Mouse (Mus musculus) common myeloid progenitor, adult 5-6 weeks (primary cell): ENCODE measurements around the gene Tulp1. TPM values are rescaled to one million over a fixed set of nuclear protein-coding genes. Genes with fewer than 3 reads are reported as not detected.
"Not testable (repeated sequence)": the region's sequence is repeated elsewhere in the genome, so short reads cannot be mapped to it uniquely, and the experiment has no call there.

Source experiments
- ATAC-seq: replicated peaks from 2 replicates; pipeline ENCODE4 v1.8.0; 2016; ENCODE audit warnings: low read depth, mild to moderate bottlenecking, moderate TSS enrichment, inconsistent platforms; ENCODE audit not compliant: poor library complexity, severe bottlenecking
- total RNA-seq: library from RNA; stranded (forward); fragments of 200-1000, 187-1606 nt; gene quantifications from 2 replicates; pipeline ENCODE4 v1.2.3, GENCODE M21; 2017

Gene Tulp1
- total RNA-seq, 1 experiment from 2014 or later = not detected

DNA sequence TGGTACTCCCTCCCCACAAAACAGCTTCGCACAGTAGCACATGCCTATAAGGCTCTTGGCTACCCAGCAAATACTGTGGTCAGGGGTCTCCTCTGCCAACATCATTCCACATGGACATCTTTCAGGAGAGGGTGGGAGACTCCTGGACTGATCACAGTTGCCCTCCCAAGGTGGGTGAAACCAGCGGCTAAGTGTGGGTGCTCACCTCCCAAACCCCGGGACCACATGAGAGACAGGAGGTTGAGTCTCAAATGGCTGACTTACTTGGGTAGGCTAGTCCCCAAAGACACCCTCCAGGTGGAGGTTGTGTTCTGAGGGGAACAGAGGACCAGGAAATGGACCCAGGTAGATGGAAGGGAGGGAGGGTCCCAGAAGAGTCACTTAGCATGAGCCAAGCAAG is 20.4 kb downstream of the Tulp1 start:
- no peak for ATAC-seq

DNA sequence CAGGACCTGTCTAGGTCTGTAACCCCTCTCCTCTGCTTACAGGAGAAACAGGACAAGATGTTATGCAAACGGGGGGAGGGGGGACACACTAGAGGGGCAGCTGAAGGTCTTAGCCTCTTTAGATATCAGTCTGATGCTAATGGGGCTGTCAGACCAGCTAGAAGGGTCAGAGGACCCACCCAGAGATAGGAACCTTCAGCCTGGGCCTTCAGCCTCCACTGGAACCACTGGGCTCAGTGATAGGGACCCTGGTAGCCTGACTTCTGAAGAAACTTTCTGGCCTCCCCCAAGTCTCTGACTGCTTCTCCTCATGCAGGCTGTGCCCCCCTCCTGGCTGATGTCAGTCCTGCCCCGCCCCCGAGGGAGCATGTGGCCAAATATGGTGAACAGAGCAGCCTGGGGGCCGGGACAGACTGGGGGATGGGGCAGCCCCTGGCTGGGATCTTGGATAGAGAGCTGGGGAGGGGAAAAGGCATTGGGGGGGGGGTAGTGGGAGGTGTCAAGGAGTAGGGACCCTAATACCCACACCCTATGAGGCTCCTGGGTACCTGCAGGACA is 20.9 kb downstream of the Tulp1 start:
- ATAC-seq = no peak

DNA sequence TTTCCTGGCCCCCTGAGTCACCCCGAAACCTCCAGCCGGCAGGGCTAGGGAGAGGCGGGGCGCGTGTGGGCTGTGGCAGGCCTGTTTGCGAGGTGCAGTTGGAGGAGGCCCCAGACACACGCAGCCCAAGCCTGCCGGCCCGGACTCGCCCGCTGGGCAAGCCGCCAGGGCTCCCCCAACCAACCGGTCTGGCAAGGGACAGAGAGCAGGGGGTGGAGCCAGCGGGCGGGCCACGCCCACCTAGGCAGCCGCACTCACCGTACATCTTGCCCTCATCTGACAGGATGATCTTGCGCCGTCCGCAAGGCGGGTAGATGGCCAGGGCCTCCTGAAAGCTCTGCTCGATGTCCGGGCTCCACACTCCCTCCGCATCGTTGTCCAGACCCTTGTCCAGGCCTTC is 23.9 kb downstream of the Tulp1 start:
- ATAC-seq = peak; percentile 73

- no peak for ATAC-seq
Observed at GRCm38 (mm10) chr17:28340578-28340977, 24.4 kb downstream of the Tulp1 start.

- ATAC-seq = no peak
Observed at GRCm38 (mm10) chr17:28337547-28337946, 27.5 kb downstream of the Tulp1 start.

DNA sequence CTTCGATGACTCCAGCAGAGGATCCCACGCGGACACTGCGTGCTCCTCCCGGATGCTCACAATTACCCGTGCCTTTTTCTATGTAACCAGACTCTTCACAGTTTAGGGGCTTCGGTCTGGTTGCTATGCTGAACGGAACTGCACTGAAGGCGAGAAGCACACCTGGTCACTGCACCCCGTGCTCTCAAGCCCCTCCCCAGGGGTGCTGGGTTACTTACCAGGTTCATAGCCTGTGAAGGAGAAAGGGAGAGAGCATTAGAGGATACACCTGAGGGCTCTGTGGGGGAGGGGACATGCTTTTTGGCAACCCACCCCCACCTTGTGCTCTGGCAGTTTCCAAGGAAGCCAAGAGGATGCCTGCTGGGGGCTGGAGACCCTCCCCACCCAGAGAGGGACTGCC is 29.8 kb downstream of the Tulp1 start:
- no peak for ATAC-seq

DNA sequence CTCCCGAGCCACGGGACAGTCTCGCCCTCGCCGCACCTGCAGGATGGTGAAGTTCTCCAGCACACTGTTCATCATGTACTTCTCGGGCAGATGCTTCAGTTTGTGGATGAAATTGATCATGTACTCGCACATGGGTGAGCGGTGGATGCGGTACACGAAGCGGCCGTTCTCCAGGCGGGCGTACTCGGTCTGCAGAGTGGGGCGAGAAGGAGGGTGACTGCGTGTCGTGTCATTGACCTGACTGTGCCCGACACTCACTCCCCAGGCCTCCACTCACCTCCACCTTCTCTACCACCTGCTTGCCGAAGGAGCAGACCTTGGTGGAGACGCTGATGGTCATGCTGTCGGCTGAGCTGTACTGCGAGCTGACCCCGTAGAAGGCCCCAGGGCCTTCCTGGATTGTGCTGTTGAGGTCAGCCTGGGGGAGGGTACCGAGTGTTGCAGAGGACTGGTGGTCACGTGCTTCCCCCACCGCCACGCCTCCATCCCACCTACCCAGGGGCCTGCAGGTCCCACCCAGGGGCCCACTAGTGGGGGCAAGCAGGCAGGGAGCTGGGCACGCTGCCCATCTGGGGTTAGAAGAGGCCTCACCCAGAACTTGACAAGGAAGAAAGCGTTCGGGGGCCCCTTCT is 32.0 kb downstream of the Tulp1 start:
- ATAC-seq = 0 out of 2 replicates have a peak, but pooled peaks have one; percentile 9

- ATAC-seq = no peak
Observed at GRCm38 (mm10) chr17:28332113-28332914, 32.7 kb downstream of the Tulp1 start.

DNA sequence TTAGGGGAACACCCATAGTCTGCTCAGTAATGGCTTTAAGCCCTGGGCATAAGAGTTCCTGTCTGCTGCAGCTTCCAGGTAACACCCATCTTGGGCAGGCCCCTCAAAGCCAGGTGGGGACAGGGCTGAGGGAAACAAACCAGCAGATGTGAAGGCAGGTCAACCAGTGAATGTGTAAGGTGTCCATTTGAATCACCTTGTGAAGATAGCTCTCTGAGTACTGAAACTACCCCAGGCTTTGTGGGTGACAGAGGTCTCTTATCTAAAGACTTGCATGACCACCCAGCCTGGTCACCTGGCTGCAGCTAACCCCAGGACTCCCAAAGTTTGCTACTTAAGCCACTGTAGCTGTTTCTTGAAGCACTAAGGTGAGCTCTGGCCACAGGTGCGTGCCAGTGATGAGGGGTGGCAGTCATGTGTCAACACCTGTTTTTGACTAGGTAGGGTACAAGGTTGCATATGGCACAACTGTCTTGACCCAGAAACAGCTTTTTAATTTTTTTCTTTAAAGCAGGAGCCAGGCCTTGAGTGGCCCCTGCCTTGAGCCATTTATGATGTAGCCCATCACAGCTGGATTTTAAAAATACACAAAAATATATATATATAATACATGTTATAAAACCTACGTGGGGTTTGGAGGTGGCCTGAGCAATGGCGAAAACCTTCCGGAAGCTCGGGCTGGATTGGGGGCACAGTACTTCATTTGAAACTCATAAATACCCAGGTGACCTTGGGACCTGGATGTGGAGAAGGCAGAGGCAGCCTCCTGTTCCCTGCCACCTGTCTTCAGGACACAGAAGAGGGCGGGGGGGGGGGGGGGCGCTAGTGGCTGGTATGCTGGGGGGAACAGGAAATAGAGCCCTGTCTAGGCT is 33.5 kb downstream of the Tulp1 start:
- no peak for ATAC-seq

- ATAC-seq = not testable (repeated sequence)
Observed at GRCm38 (mm10) chr17:28330590-28330989, 34.4 kb downstream of the Tulp1 start.

DNA sequence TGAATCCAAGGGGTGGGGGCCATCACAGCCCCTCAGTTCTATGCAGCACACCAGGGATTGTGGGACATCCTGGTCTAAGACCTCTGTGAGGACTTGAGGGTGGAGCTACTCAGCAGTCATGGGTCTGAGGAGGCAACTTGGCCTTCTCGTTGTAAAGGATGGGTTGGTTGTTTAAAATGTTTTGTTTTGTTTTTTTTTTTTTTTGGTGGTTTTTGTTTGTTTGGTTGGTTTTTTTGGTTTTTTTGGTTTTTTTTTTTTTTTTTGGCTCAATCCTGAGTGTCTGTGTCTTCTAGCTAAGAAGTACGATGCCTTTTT is 34.8 kb downstream of the Tulp1 start:
- no peak for ATAC-seq

DNA sequence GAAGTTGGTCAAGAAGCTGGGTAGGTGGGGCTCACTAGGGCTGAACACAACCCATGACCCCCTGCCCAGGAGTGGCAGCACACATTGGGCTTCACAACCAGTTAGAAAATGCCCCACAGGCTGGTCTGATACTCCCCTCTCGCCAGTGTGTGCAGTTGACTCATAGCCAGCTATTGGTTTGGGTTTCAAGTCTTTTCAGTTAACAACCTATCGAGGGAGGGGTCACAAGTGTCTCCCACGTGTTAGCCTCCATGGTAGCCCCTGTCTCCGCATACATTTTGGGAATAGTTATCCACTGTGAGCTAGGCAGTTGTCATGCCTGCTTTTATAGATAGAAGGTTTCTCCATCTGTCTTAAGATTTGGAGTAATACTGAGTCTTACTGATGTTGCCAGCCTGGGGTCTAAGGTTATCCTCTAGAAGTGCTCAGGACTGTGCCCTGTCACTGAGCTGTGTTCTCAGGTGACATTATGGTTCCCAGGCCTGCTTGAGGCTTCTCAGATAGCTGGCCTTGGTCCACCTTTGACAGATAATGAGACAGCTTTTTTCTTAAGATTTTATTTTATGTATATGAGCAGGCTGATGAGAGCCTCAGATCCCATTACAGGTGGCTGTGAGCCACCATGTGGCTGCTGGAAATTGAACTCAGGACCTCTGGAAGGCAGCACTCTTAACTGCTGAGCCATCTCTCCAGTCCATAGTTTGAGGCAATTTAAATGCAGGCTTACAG is 35.4 kb downstream of the Tulp1 start:
- ATAC-seq = no peak

GRCm38 (mm10) chr17:28328946-28329345 is 36.1 kb downstream of the Tulp1 start:
- no peak for ATAC-seq

- ATAC-seq = peak; percentile 85
Observed at GRCm38 (mm10) chr17:28328366-28328928, 36.6 kb downstream of the Tulp1 start, which contains the start of gene Rpl10a. Gene Rpl10a, plus strand, starts transcription at chr17:28328471.

GRCm38 (mm10) chr17:28327673-28328325 is 37.2 kb downstream of the Tulp1 start:
- peak; percentile 30 for ATAC-seq

GRCm38 (mm10) chr17:28326951-28327350 is 38.1 kb downstream of the Tulp1 start:
- no peak for ATAC-seq

GRCm38 (mm10) chr17:28325751-28326150 is 39.3 kb downstream of the Tulp1 start:
- ATAC-seq = no peak

GRCm38 (mm10) chr17:28324416-28324815 is 40.6 kb downstream of the Tulp1 start:
- ATAC-seq = not testable (repeated sequence)

DNA sequence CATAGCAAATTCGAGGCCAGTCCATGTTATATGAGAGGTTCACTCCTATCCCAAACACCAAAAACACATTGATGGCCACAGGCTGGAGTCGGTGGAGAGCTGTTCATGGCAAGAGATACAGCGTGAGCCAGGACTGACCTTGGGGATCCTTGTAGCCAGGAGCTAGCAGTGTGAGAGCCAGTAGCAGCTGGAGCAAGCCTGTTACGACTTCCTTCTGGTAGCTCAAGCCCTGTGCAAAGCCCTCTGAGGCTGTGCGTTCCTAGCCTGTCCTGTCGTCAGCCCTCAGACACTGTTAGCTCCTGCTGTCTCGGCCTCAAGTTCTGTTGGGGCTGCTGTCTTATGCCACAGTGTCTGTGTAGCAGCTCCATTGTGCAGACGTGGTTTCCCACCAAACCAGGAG is 41.2 kb downstream of the Tulp1 start:
- ATAC-seq = no peak
